Mouse (Mus musculus): Measurements from ENCODE around the gene Gale. TPM values are rescaled to one million over a fixed set of nuclear protein-coding genes. Genes with fewer than 3 reads are reported as not detected.

Gene Gale
- polyA plus RNA-seq, 1 experiment from 2014 or later, result 40.1 TPM

- no peaks in the 10 kb centered on the region for H3K4me1 ChIP-seq (replicated peaks)
- H3K27me3 ChIP-seq, result no peaks in the 10 kb centered on the region
- no peak for ATAC-seq
- H3K9me3 ChIP-seq, result 0 out of 2 replicates have a peak, but pooled peaks cover 4% of the 10 kb centered on the region
- no peaks in the 10 kb centered on the region for H3K36me3 ChIP-seq
- WGBS, result 86% methylated on average over 4 of the region's 4 CpGs
- no peak overlapping the region for H3K4me2 ChIP-seq (replicated peaks)
- H3K27ac ChIP-seq, result no peak overlapping the region
- no peak overlapping the region for H3K9ac ChIP-seq (replicated peaks)
- H3K4me3 ChIP-seq (replicated peaks), result no peak overlapping the region
These were observed 31.6 kb downstream of the Gale start for GRCm38 (mm10) chr4:135995118-135995517.

GRCm38 (mm10) chr4:136004107-136004675, 40.7 kb downstream of the Gale start:
- Histone ChIP-seq H3K27me3 (no peaks in the 10 kb centered on the region), H3K4me1 (replicated peaks) (no peaks in the 10 kb centered on the region), H3K9me3 (0 out of 2 replicates have a peak, but pooled peaks cover 3% of the 10 kb centered on the region), H3K4me3 (replicated peaks) (no peak overlapping the region), H3K36me3 (peaks cover 77% of the 10 kb centered on the region), H3K27ac (no peak overlapping the region), H3K9ac (replicated peaks) (no peak overlapping the region), H3K4me2 (replicated peaks) (no peak overlapping the region)
- no peak for ATAC-seq
- 95% methylated on average over 5 of the region's 5 CpGs for WGBS

- Histone ChIP-seq H3K4me3 (replicated peaks) (no peak overlapping the region), H3K27ac (no peak overlapping the region), H3K4me2 (replicated peaks) (no peak overlapping the region), H3K4me1 (replicated peaks) (no peaks in the 10 kb centered on the region), H3K9ac (replicated peaks) (no peak overlapping the region), H3K27me3 (no peaks in the 10 kb centered on the region), H3K36me3 (peaks cover 84% of the 10 kb centered on the region), H3K9me3 (0 out of 2 replicates have a peak, but pooled peaks cover 3% of the 10 kb centered on the region)
- WGBS, result 96% methylated on average over 2 of the region's 2 CpGs
- ATAC-seq, result no peak
These were observed 41.4 kb downstream of the Gale start for GRCm38 (mm10) chr4:136004921-136005320.

- Histone ChIP-seq H3K27me3 (no peaks in the 10 kb centered on the region), H3K4me3 (replicated peaks) (no peak overlapping the region), H3K9me3 (no peaks in the 10 kb centered on the region), H3K27ac (no peak overlapping the region), H3K9ac (replicated peaks) (no peak overlapping the region), H3K4me1 (replicated peaks) (no peaks in the 10 kb centered on the region), H3K4me2 (replicated peaks) (no peak overlapping the region), H3K36me3 (peaks cover 93% of the 10 kb centered on the region)
- WGBS, result 95% methylated on average over 3 of the region's 3 CpGs
- ATAC-seq, result no peak
These were observed 43.3 kb downstream of the Gale start for GRCm38 (mm10) chr4:136006821-136007220.

- H3K4me3 ChIP-seq (replicated peaks), result no peak overlapping the region
- no peaks in the 10 kb centered on the region for H3K4me1 ChIP-seq (replicated peaks)
- H3K36me3 ChIP-seq, result peaks cover 84% of the 10 kb centered on the region
- ATAC-seq, result no peak
- 93% methylated on average over 8 of the region's 8 CpGs for WGBS
- H3K27me3 ChIP-seq, result no peaks in the 10 kb centered on the region
- H3K9me3 ChIP-seq, result no peaks in the 10 kb centered on the region
- no peak overlapping the region for H3K4me2 ChIP-seq (replicated peaks)
- no peak overlapping the region for H3K9ac ChIP-seq (replicated peaks)
- no peak overlapping the region for H3K27ac ChIP-seq
These were observed 45.4 kb downstream of the Gale start for GRCm38 (mm10) chr4:136008782-136009447.

- no peak overlapping the region for H3K27ac ChIP-seq
- H3K4me3 ChIP-seq (replicated peaks), result no peak overlapping the region
- H3K36me3 ChIP-seq, result peaks cover 68% of the 10 kb centered on the region
- no peaks in the 10 kb centered on the region for H3K4me1 ChIP-seq (replicated peaks)
- no peak overlapping the region for H3K9ac ChIP-seq (replicated peaks)
- H3K4me2 ChIP-seq (replicated peaks), result no peak overlapping the region
- 92% methylated on average over 4 of the region's 4 CpGs for WGBS
- H3K9me3 ChIP-seq, result no peaks in the 10 kb centered on the region
- ATAC-seq, result no peak
- H3K27me3 ChIP-seq, result no peaks in the 10 kb centered on the region
These were observed 47.1 kb downstream of the Gale start for GRCm38 (mm10) chr4:136010586-136010985.

GRCm38 (mm10) chr4:136016059-136016602, 52.6 kb downstream of the Gale start:
- Histone ChIP-seq H3K36me3 (peaks cover 19% of the 10 kb centered on the region), H3K9ac (replicated peaks) (no peak overlapping the region), H3K4me2 (replicated peaks) (no peak overlapping the region), H3K4me1 (replicated peaks) (peaks cover 16% of the 10 kb centered on the region), H3K27ac (no peak overlapping the region), H3K4me3 (replicated peaks) (no peak overlapping the region), H3K9me3 (no peaks in the 10 kb centered on the region), H3K27me3 (no peaks in the 10 kb centered on the region)
- ATAC-seq, result no peak
- 84% methylated on average over 3 of the region's 3 CpGs for WGBS

Other genes starting within 250 kb of the Gale start
- not detected in 2 replicates for gene Il22ra1, start 235.6 kb upstream of the Gale start, polyA plus RNA-seq (2015; fragmentation: Nextera tagmentation; extraction: Ambion mirVana)
- gene Myom3, start 204.0 kb upstream of the Gale start, polyA plus RNA-seq (2015; fragmentation: Nextera tagmentation; extraction: Ambion mirVana), result 0.13 and 0.15 TPM in 2 replicates
- gene Srsf10, start 108.0 kb upstream of the Gale start, polyA plus RNA-seq (2015; fragmentation: Nextera tagmentation; extraction: Ambion mirVana), result 267 and 285 TPM in 2 replicates
- gene Pnrc2, start 89.9 kb upstream of the Gale start, polyA plus RNA-seq (2015; fragmentation: Nextera tagmentation; extraction: Ambion mirVana), result 144 TPM in 2 replicates
- gene Cnr2, start 68.3 kb upstream of the Gale start, polyA plus RNA-seq (2015; fragmentation: Nextera tagmentation; extraction: Ambion mirVana), result 0.12 and 0.16 TPM in 2 replicates
- gene Fuca1, start 43.0 kb upstream of the Gale start, polyA plus RNA-seq (2015; fragmentation: Nextera tagmentation; extraction: Ambion mirVana), result 49.5 and 52.9 TPM in 2 replicates
- 50.3 and 51.0 TPM in 2 replicates for gene Hmgcl, start 17.3 kb upstream of the Gale start, polyA plus RNA-seq (2015; fragmentation: Nextera tagmentation; extraction: Ambion mirVana)
- gene Lypla2, start 8.9 kb downstream of the Gale start, polyA plus RNA-seq (2015; fragmentation: Nextera tagmentation; extraction: Ambion mirVana), result 190 and 210 TPM in 2 replicates
- gene Pithd1, start 23.5 kb downstream of the Gale start, polyA plus RNA-seq (2015; fragmentation: Nextera tagmentation; extraction: Ambion mirVana), result 55.0 and 57.3 TPM in 2 replicates
- 27.8 and 30.1 TPM in 2 replicates for gene Eloa, start 58.0 kb downstream of the Gale start, polyA plus RNA-seq (2015; fragmentation: Nextera tagmentation; extraction: Ambion mirVana)
- 333 and 348 TPM in 2 replicates for gene Rpl11, start 89.7 kb downstream of the Gale start, polyA plus RNA-seq (2015; fragmentation: Nextera tagmentation; extraction: Ambion mirVana)
- 175 and 214 TPM in 2 replicates for gene Id3, start 179.8 kb downstream of the Gale start, polyA plus RNA-seq (2015; fragmentation: Nextera tagmentation; extraction: Ambion mirVana)
- 3.8 and 4.0 TPM in 2 replicates for gene E2f2, start 208.7 kb downstream of the Gale start, polyA plus RNA-seq (2015; fragmentation: Nextera tagmentation; extraction: Ambion mirVana)
- 3.9 and 4.5 TPM in 2 replicates for gene Asap3, start 242.6 kb downstream of the Gale start, polyA plus RNA-seq (2015; fragmentation: Nextera tagmentation; extraction: Ambion mirVana)

Data from midbrain, embryonic 13.5 days (tissue).